Mouse (Mus musculus) liver, embryonic 14.5 days (tissue): ENCODE measurements at regions not wholly inside any gene's neighbourhood (a gene's known extent, or its start where the extent isn't known, plus 50 kb on each side); places are given as distances from the start of the nearest gene placed in this dataset.

Experiments used
- ATAC-seq: fragments of 200-750 bp; cut with Nextera tagmentation; 2 replicates; pipeline ENCODE4 v1.8.0; 2017; ENCODE audit warnings: moderate number of reproducible peaks, mild to moderate bottlenecking, moderate library complexity; ENCODE audit not compliant: insufficient read depth
- DNase-seq, 3 experiments: peaks; one replicate each; pipeline ENCODE4 v3.0.0-alpha.2; 2012 to 2013; ENCODE audit warnings: low read depth in 3 of 3, low spot score in 3 of 3
- H3K27ac ChIP-seq: fragments of 300-500 bp; sonication (generic); 2 replicates; pipeline ENCODE4 v1.5.1; 2014; ENCODE audit warnings: moderate library complexity, mild to moderate bottlenecking, control low read depth, inconsistent platforms
- H3K27me3 ChIP-seq: fragments of 300-500 bp; sonication (generic); 2 replicates; pipeline ENCODE4 v1.6.1; 2014; ENCODE audit warnings: mild to moderate bottlenecking, low read length, moderate library complexity; ENCODE audit not compliant: control insufficient read depth, insufficient read depth
- H3K36me3 ChIP-seq: fragments of 300-500 bp; sonication (generic); replicated peaks from 2 replicates; pipeline ENCODE4 v1.6.1; 2014; ENCODE audit warnings: low read depth; ENCODE audit not compliant: control insufficient read depth, insufficient read depth
- H3K4me1 ChIP-seq, 2 experiments: fragments of 200-500 bp in 1 of 2; fragments of 300-500 bp in 1 of 2; sonication (generic) in 1 of 2; replicated peaks; 2 replicates each; pipeline ENCODE4 v1.6.1; 2012 to 2014; ENCODE audit warnings: antibody characterized with exemption in 1 of 2, inconsistent platforms in 1 of 2, low read length in 1 of 2; ENCODE audit not compliant: control insufficient read depth in 2 of 2, insufficient read depth in 2 of 2
- H3K4me2 ChIP-seq: fragments of 300-500 bp; sonication (generic); 2 replicates; pipeline ENCODE4 v1.6.1; 2014; ENCODE audit warnings: low read depth, mild to moderate bottlenecking, control low read depth, moderate library complexity
- H3K4me3 ChIP-seq, 2 experiments: fragments of 200-500 bp in 1 of 2; fragments of 300-500 bp in 1 of 2; sonication (generic) in 1 of 2; 2 replicates each; pipeline ENCODE4 v1.5.1; 2012 to 2014; ENCODE audit warnings: low read depth in 2 of 2, low read length in 2 of 2, mild to moderate bottlenecking in 2 of 2, control low read depth in 1 of 2, inconsistent platforms in 1 of 2, moderate library complexity in 1 of 2; ENCODE audit not compliant: insufficient read depth in 1 of 2
- H3K9ac ChIP-seq: fragments of 300-500 bp; sonication (generic); replicated peaks from 2 replicates; pipeline ENCODE4 v1.6.1; 2014; ENCODE audit warnings: mild to moderate bottlenecking, control low read depth, moderate library complexity
- H3K9me3 ChIP-seq: fragments of 300-500 bp; sonication (generic); 2 replicates; pipeline ENCODE4 v1.6.1; 2016; ENCODE audit warnings: low read length, mixed read lengths; ENCODE audit not compliant: control insufficient read depth
- CTCF ChIP-seq: IDR thresholded peaks from 2 replicates; pipeline ENCODE4 v1.5.1; 2016; ENCODE audit warnings: antibody characterized with exemption, low read depth, control low read depth
- EP300 ChIP-seq: IDR thresholded peaks from 2 replicates; pipeline ENCODE4 v1.6.1; 2016; ENCODE audit warnings: antibody characterized with exemption, low read depth
- WGBS: fragments of 180-500 bp; shearing (Covaris S2); extraction: QIAGEN DNeasy Blood & Tissue Kit; methylation state at CpG from one replicate; pipeline ENCODE4 v1.1.7; 2014; ENCODE audit not compliant: insufficient replicate concordance; 5-methylcytosine and 5-hydroxymethylcytosine counted together

DNA sequence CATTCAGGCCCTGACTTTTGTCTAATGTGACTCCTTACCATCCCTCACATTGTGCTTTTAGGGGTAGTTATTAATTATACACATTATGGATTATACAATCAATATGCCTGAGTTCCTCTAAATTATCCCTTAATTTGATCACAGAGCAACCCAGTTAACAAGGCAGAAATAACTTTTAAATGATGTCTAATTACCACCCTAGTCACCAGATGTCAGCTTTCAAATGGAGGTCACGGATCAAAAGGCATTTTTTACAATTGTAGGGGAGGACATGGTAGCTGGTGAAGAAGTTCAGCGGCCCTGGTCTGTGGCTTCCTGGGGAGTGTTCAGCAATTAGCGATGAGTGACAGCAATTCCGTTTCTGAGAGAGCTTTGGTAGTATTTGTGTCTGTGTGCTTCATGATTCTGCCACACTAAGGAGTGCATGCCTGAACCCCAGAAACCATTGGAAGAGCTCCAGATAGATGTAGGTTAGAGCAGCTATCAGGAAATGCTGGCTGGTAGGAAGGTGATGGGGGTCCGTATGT, 225.6 kb downstream of the Tbl1xr1 start:
- Histone ChIP-seq H3K4me1 (no peaks in the 10 kb centered on the region), H3K4me2 (no peak overlapping the region), H3K36me3 (no peaks in the 10 kb centered on the region), H3K27ac (no peak overlapping the region), H3K9ac (no peak overlapping the region), H3K4me3 (no peak overlapping the region), H3K9me3 (no peaks in the 10 kb centered on the region), H3K27me3 (no peaks in the 10 kb centered on the region)
- no peak for DNase-seq
- WGBS, result 48% methylated on average over 5 of the region's 5 CpGs
- no peak for ATAC-seq
- TF ChIP-seq EP300, result no peak
- TF ChIP-seq CTCF, result no peak

DNA sequence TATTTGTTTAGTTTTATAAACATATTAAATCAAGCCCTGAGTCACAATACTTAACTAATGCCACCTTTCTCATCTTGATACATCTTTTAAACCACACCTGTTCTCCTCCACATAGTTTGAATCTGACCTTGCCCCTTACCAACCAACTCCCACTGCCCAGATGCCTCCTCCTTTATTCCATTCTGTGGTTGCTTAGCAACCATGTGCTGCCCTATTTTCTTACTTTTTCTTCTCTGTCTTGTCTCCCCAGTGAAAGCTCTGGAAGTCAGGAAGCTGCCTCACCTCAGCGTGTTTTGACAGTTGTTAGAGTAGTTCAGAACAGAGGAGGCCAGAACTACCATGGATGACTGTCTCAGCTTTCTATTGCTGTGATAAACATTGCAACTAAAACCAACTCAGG, 227.7 kb downstream of the Tbl1xr1 start:
- no peaks in the 10 kb centered on the region for H3K27me3 ChIP-seq
- H3K9ac ChIP-seq, result no peak overlapping the region
- no peaks in the 10 kb centered on the region for H3K4me1 ChIP-seq
- 30% methylated on average over 1 of the region's 1 CpGs for WGBS
- H3K4me2 ChIP-seq, result no peak overlapping the region
- ATAC-seq, result no peak
- no peaks in the 10 kb centered on the region for H3K9me3 ChIP-seq
- no peaks in the 10 kb centered on the region for H3K36me3 ChIP-seq
- H3K27ac ChIP-seq, result no peak overlapping the region
- no peak overlapping the region for H3K4me3 ChIP-seq
- DNase-seq, result no peak
- TF ChIP-seq CTCF (no peak), EP300 (no peak)

DNA sequence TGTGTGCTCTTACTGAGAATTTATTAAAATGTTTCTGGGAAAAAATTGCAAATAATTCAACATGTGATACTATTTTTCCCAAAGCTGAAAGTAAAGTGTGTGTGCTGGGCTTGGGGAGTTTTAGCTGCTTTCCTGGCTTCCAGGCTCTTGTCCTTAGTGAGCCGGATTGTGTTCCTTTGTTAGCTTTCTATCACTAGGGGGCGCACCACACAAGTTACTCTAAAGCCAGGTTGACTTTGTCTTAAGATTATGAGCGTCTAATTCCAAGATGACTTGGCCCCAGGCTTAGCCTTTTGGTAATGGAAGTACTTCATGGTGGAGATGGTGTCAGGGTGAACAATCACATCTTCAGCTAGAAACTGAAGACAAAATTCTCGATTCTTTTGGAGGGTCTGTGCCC, 230.2 kb downstream of the Tbl1xr1 start:
- WGBS, result 44% methylated on average over 4 of the region's 4 CpGs
- Histone ChIP-seq H3K27ac (no peak overlapping the region), H3K4me2 (no peak overlapping the region), H3K9ac (no peak overlapping the region), H3K4me3 (no peak overlapping the region), H3K27me3 (no peaks in the 10 kb centered on the region), H3K36me3 (no peaks in the 10 kb centered on the region), H3K4me1 (no peaks in the 10 kb centered on the region), H3K9me3 (no peaks in the 10 kb centered on the region)
- peak; percentile 52 for TF ChIP-seq CTCF
- TF ChIP-seq EP300, result no peak
- DNase-seq, result no peak
- ATAC-seq, result no peak

- no peak for TF ChIP-seq EP300
- peak; percentile 85 for TF ChIP-seq CTCF
- H3K9ac ChIP-seq, result no peak overlapping the region
- WGBS, result 4% methylated on average over 4 of the region's 4 CpGs
- H3K27me3 ChIP-seq, result no peaks in the 10 kb centered on the region
- no peaks in the 10 kb centered on the region for H3K9me3 ChIP-seq
- peak; percentile 11 to 23 (median 16) for DNase-seq
- no peak for ATAC-seq
- H3K4me3 ChIP-seq, result no peak overlapping the region
- no peaks in the 10 kb centered on the region for H3K36me3 ChIP-seq
- H3K4me1 ChIP-seq, result no peaks in the 10 kb centered on the region
- H3K4me2 ChIP-seq, result no peak overlapping the region
- no peak overlapping the region for H3K27ac ChIP-seq
These were observed 232.5 kb downstream of the Tbl1xr1 start for GRCm38 (mm10) chr3:22308962-22309361.

DNA sequence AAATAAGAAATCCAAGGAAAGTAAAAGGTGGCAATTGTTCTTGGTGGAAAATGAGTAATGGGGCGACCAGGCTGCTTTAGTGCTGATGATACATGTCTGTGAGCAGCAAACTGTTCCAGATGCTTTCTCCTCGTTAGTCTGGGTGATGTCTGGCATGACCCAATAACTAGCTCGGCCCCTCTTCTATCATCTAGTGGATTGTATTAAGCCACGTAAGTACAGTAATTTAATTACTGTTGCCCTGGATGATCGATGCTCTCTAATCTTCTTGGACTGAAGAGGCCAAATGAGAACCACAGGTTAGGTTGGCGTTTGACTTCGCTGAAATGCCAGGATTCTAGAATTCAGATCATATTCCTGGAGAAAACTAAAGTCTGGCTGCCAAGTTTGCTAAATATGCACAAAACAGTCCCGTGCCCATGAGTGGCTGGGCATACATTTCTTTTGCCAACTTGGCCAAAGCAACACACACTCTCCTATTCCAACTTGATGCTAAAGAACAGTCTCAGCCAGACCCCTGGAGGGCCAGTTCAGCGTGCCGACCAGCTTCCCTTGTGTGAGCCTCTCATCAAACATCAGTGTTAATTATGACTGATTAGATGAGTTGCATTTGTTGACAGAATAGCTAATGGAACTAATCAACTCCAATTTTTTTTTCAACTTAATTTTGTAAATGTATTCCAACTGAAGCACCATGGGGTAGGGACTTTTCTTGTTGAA, 240.2 kb downstream of the Tbl1xr1 start:
- no peaks in the 10 kb centered on the region for H3K9me3 ChIP-seq
- TF ChIP-seq CTCF (no peak), EP300 (no peak)
- H3K4me2 ChIP-seq, result no peak overlapping the region

More for the DNA sequence above, 240.2 kb downstream of the Tbl1xr1 start:
- ATAC-seq, result no peak
- Histone ChIP-seq H3K9ac (no peak overlapping the region), H3K4me3 (no peak overlapping the region), H3K4me1 (peaks cover 5 to 9% of the 10 kb centered on the region in 2 experiments; a peak in 2 of 4 replicates), H3K36me3 (no peaks in the 10 kb centered on the region), H3K27me3 (no peaks in the 10 kb centered on the region), H3K27ac (no peak overlapping the region)
- DNase-seq, result no peak
- 57% methylated on average over 10 of the region's 10 CpGs for WGBS
